Comparison of ENCODE assay signal across 25 mouse cellular contexts in genomic region chr7:99064795-99065194, GRCm38 (mm10).
"Had no signal": no experiment of that assay in that cellular context is flagged by ENCODE, and none has a peak within 500 bp of the region (broad histone marks: within the 10 kb centered on the region; RNA-seq: fewer than 3 reads in every experiment).

No protein-coding gene starts in this region.

- H3K9me3 ChIP-seq: heart, embryonic 10.5 days; heart, embryonic 12.5 days; heart, embryonic 13.5 days; heart, embryonic 15.5 days; hindbrain, embryonic 10.5 days; hindbrain, embryonic 12.5 days; hindbrain, embryonic 13.5 days; hindbrain, embryonic 15.5 days; intestine, embryonic 15.5 days had no signal

- H3K36me3 ChIP-seq: heart, embryonic 15.5 days; hindbrain, embryonic 10.5 days; hindbrain, embryonic 12.5 days; hindbrain, embryonic 13.5 days; hindbrain, embryonic 15.5 days; intestine, embryonic 15.5 days had no signal

- ATAC-seq: hindbrain, embryonic 16.5 days; hindbrain, postnatal 0 days; inflammation-experienced regulatory T-cells, adult 6 months; intestine, postnatal 0 days had no signal

- H3K4me3 ChIP-seq: heart, adult 2 months; heart, embryonic 12.5 days; heart, embryonic 13.5 days; heart, embryonic 15.5 days; hindbrain, embryonic 10.5 days; hindbrain, embryonic 12.5 days; hindbrain, embryonic 13.5 days; hindbrain, embryonic 15.5 days; intestine, embryonic 15.5 days; layer of hippocampus, adult 2 months; left cerebral cortex, adult 2 months had no signal

- H3K9ac ChIP-seq: heart, embryonic 12.5 days; heart, embryonic 15.5 days; hindbrain, embryonic 15.5 days; intestine, embryonic 15.5 days had no signal

- H3K27ac ChIP-seq: heart, adult 2 months; hindbrain, embryonic 12.5 days; hindbrain, embryonic 14.5 days; hindbrain, embryonic 15.5 days; hindbrain, postnatal 0 days; layer of hippocampus, adult 2 months; left cerebral cortex, adult 2 months had no signal

- H3K27me3 ChIP-seq: heart, embryonic 12.5 days; heart, embryonic 13.5 days; heart, embryonic 15.5 days; hindbrain, embryonic 12.5 days; hindbrain, embryonic 13.5 days; hindbrain, embryonic 15.5 days; intestine, embryonic 15.5 days had no signal

- H3K4me2 ChIP-seq: hindbrain, embryonic 12.5 days; hindbrain, embryonic 14.5 days; hindbrain, embryonic 15.5 days had no signal

- DNase-seq: heart, adult 2 months; heart, postnatal 10 days; heart, postnatal 14 days; heart, postnatal 36 days; heart, postnatal 4 days; kidney, adult 11 months; kidney, adult 8-10 months; layer of hippocampus, adult 9-11 months; layer of hippocampus, postnatal 36 days had no signal
